Mouse (Mus musculus) megakaryocyte progenitor cell, adult 5-6 weeks (primary cell): Measurements from ENCODE around the gene Haao. TPM values are rescaled to one million over a fixed set of nuclear protein-coding genes. Genes with fewer than 3 reads are reported as not detected.
A peak's percentile ranks its signal among the peaks of the same experiment; 100 is the strongest.
"Not testable (repeated sequence)": the region's sequence is repeated elsewhere in the genome, so short reads cannot be mapped to it uniquely, and the experiment has no call there.

Source experiments
- ATAC-seq: replicated peaks from 2 replicates; pipeline ENCODE4 v1.8.0; 2016; ENCODE audit warnings: mild to moderate bottlenecking, moderate TSS enrichment, inconsistent platforms; ENCODE audit not compliant: poor library complexity
- total RNA-seq, 2 experiments: library from RNA; stranded (forward) in 1 of 2; stranded (reverse) in 1 of 2; fragments of 157-497, 149-512 nt in 1 of 2; fragments of 200-1000 nt in 1 of 2; gene quantifications; 2 replicates each; pipeline versions ENCODE4 v1.2.3 to v1.2.4; 2015 to 2017

Haao gene
- total RNA-seq, 2 experiments from 2014 or later = 22.2 to 34.9 TPM

DNA sequence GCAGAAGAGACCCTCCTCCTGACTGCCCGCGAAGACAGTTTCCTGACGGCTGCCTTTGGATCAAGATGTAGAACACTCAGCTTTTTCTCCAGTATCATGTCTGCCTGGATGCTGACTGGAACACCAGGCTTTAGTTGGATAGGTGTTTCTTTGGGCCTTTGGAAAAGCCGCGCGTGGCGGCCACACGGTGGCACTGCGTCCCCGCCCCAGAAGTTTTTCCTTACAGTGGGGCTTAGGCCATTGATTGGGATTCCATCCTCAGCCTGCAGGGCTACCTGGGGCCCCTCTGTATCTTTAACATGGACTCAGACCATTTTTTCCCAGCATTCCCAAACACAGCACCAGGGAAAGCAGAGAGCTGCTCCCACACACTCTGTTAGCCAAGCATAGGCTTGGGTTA, 18.8 kb upstream of the Haao start:
- peak; percentile 35 for ATAC-seq

DNA sequence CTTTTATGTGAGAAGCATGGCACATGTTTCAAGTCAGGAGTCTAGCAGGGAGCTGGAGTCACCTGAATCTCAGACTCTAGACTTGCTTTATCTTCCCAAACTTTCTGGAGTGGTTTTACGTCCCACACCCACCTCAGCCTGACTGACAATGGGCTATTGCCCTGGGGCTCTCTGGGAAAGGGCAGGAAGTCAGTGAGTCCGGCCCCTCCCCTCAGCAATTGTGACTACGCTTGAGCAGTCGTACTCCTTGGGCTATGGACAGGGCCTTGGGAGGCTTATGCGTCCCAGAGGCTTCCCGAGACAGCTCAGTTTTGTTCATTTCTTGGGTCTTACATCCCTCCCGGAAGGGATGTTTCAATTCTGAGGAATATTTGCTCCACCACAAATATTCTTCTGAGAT, 17.6 kb upstream of the Haao start:
- ATAC-seq = no peak

DNA sequence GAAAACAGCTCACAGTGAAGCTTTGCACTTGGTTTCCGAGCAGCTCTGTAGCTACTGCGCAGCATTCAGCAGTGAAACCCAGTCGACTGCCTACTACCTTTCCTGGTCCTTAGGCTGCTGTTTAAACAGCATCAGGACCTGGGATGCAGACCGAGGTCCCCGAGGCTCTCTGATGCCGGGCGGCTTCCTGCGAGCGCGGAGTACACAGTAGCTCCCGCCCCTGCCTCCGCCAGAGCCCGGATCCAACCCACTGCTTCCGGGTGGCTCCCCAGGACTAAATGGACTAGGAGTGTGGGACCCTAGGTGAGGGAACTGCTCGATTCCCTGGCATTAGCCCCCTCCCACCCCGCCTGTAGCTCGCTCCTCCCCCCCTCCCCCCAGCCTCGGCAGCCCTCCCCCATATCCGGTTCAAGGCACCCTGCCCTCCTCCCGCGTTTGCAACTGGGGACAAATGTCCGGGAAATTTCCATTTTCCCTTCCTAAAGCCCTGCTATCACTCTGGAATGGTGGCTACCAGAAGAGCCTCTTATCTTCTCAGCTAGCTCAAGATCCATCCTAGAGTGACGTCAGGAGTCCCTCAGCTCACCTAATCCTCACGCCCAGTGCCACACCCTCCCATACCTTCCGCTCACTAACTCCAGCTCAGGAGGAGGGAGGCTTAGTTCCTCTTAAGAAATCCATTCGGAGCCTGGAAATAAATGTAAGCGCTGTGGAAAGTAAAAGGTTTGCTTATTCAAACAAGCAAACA, 14.5 kb upstream of the Haao start:
- ATAC-seq = peak; percentile 35

DNA sequence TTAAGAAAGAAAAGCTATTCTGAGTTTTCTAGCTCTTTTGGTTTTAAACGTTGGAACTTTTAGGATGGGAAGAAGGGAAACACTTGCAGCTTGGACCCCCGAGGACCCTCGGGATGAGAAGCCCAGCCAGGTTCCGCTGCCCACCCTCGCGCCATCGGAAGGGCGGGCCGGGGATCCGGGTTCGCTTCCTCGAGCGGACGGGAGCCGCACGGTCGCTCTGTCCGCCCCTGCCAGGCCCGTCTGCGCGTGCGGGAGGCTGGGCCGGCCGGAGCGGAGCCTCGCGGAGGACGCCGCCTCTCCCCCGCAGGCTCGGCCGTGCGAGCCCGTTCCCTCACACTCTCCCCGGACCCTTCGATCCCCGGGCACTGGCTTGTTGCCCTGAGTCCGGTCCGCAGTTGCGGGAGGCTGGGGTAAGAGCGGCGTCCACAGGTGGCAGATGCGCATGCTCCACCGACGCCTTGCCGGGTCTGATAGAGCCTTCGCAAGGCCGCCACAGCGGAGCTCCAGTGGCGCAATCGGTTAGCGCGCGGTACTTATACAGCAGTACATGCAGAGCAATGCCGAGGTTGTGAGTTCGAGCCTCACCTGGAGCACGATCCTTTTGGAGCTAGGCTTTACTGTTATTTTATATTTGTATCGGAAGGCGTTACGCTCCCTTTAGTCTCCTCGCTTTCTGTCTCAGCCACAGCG, 13.8 kb upstream of the Haao start:
- peak; percentile 71 for ATAC-seq

DNA sequence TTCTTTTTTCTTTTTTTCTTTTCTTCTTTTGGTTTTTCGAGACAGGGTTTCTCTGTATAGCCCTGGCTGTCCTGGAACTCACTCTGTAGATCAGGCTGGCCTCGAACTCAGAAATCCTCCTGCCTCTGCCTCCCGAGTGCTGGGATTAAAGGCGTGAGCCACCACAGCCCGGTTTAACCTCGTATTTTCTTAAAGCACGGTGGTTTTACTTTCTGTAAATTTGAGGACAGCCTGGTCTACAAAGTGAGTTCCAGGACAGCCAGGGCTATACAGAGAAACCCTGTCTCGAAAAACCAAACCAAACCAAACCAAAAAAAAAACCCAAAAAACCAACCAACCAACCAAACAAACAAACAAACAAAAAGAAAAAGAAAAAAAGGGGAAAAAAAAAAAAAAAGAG, 13.2 kb upstream of the Haao start:
- not testable (repeated sequence) for ATAC-seq

DNA sequence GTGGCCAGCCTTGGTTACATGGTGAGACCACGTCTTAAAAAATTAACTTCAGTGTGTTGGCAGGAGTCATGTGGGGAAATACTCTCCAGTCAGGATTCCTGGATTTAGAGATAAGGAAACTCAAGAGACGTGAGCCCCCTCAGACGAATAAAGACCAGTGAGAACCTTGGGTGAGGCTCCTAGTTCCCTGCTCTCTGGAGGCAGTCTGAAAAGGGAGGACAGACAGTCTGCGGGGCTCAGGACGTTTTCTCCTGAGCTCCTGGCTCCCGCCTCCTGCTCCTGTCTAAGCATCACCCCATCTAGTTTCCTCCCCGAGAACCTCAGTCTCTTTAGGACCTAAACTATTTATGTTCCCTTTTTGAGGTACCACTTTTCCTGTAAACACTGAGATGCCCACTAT, 12.5 kb upstream of the Haao start:
- ATAC-seq = no peak

DNA sequence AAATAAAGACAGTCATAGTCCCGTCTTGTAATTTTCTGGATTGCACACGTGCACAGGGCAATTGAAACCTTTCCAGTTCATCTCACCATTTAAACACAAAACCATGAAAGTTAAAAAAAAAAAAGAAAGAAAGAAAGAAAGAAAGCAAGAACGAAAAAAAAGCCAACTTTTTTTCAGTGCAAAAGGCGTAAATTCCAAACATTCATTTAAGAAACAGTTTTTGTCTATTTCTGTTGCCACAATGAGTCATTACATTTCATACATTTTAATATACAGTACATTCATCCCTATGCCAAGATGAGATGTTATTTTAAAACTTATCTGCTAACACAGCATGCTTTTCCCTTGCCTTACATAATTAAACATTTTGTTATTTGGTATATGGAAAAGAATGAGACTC, 11.9 kb upstream of the Haao start:
- ATAC-seq = no peak

DNA sequence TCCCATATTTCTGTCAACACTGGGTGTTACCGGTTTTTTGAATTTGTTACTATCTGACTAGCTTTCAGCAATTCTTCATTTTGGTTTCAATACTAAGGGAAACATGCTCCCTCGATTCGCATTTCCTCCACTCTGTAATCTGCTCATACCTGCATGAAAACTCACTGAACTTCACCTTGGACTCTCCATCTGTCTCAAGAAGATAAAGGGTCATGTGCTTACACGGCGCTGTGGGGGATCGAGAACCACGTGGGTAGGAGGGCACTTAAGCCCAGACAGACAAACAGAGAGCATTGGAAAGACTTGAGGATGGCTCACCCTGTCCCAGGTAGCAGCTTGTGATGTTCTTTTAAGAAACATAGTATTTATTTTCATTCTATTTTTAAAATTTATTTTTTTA, 10.7 kb upstream of the Haao start:
- ATAC-seq = peak; percentile 45

DNA sequence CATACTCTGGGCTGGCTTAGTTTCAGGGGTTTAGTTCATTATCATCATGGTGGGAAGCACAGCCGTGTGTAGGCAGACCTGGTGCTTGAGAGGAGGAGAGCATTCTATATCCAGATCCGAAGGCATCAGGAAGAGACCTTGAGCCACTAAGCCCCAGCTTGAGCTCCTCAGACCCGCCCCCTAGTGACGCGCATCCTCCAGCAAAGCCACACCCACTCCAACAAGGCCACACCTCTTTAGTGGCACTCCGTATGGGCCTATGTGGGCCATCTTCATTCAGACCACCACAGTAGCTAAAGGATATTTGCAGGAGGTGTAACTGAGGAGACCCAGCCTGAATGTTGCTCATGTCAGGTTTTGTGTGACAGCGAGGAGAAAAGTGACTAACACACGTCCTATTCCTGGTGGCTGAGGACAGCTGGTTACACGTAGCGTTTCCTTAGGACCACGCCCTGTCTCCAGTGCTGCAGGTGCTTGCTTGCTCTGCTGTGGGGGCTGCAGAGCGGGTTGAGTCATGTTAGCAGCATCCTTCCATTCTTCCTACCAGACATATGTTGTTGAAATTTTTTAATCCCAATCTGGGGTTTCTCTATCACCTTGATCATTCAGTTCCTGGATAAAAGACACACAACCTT, 6.6 kb upstream of the Haao start:
- ATAC-seq = peak; percentile 69

DNA sequence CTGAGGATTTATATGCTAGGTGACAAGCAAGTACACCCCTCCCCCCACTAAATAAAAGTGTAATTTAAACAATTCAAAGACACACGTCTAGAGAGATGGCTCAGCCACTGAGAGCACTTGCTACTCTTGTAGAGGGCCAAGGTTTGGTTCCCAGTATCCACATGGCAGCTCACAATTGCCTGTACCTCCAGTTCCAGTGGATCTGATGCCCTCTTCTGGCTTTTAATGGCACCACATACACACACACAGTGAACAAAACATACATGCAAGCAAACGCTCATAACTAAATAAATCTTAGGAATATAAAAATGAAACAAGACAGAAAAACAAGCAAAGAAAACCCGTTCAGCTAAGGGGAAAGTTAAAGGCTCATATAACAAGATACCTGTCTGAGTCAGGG, 6.1 kb upstream of the Haao start:
- ATAC-seq = 0 out of 2 replicates have a peak, but pooled peaks have one; percentile 33

DNA sequence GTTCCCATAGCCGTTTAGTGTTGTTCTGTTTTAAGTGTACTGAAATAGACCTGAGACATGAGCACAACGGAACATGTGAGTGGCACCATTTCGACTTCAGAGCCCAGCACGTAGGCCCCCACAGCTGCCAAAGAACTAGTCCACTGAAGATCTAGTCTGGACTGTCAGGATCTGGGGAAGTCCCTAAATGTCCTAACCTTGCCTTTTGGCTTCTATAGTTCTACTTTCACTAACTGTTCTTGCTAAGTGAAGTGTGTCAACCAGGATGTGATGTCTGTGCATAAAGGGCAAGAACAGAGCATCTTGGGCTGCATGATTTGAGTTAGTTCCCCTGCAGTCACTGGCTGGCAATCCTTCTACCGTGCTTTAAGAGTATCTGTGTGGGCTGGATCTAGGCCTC, 3.1 kb upstream of the Haao start:
- ATAC-seq = no peak

DNA sequence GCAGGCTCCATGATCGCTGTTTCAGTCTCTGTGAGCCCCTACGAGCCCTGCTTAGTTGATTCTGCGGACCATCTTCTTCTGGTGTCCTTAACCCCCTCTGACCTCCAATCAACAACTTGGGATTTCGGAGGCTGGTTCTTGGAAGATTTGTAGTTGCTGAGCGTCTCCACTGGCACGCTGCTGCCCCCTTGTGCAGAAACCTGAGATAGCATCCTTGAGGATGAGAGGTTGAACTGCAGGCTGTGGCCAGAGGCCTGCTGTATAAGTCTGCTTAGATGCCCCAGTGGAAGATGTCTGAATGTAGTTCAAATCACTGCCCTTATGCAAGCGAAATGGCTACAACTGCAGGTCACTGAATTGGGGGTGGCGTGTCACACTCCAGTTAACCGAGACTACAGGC, 2.7 kb upstream of the Haao start:
- peak; percentile 64 for ATAC-seq

DNA sequence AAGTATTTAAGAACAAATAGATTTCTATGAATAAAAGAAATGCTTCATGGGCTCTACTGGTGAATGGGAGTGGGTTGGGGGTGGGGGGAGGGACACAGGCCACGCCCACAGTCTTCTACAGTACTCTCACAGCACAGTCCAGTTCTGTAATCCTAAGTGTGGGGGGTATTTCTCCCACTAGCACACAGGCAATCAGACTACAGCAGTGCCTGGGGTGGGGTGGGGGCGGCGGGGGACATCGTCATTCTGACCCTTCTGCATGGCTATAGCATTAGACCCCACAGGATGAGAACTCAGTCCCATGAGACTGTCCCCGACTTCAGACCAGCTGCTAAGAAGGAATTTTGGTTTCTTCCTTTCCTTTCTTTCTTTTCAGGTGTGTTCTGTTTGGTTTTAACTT, 2.0 kb upstream of the Haao start:
- ATAC-seq = no peak

DNA sequence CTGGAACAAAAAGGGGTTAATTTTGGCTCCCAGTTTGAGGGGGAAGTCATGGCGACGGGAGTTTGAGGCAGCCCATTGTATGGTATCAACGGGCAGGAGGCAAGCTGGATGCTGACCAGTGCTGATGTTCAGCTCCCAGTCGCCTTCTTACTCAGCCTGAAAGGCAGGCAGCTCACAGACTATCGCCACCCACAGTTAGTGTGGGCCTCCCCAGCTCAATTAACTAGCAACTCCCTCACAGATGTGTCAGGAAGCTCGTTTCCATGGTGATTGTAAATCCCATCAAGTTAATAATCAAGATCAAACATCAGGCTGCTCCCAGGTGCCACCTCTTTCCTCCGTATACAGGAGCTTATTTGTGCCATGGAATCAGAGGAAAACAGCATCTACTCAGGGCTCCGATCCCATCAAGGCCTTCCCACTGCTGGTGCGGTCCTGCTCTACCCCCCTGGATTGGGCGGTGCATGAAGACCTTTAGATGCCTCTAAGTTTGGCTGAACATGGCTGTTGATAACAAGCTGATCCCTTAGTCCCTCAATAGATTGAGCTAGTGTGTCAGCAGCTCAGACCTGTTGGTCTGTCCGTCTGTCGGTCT, 1.4 kb upstream of the Haao start:
- no peak for ATAC-seq

DNA sequence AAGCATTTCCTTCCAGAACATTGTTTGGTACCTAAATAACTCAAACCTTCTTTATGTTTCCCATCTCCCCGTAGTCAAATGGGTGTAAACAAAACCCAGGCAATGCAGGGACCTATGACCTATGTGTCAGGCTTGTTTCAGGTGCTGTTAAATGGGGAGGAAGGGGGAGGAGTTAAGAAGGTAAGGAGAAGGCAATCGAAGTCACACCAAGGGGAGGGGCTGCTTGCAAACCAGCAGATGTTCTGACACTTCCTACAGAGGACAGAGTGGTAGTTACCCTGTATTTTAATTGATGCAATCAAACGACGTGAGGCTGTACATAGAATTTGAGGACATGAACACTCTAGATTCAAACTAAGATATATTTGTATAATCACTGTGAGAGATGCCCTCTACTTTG, 719 bp upstream of the Haao start:
- ATAC-seq = no peak

DNA sequence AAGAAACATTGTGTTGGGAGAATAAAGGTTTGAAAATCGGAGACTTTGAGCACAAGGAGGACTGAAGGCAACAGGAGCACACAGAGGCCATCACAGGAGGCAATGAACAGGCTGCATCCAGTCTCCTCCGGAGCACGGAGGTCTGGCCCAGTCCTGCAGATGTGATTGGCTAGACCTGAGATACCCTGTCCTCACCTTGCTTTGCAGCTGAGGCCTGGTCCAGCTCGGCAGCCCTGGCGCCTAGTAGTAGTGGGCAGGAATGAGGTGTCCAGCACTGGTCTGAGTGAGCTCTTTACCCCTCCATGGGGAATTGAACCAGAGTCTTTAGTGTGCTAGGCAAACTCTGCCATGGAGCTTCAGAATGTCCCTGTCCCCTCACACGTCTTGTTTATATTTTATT, 663 bp downstream of the Haao start:
- ATAC-seq = no peak

DNA sequence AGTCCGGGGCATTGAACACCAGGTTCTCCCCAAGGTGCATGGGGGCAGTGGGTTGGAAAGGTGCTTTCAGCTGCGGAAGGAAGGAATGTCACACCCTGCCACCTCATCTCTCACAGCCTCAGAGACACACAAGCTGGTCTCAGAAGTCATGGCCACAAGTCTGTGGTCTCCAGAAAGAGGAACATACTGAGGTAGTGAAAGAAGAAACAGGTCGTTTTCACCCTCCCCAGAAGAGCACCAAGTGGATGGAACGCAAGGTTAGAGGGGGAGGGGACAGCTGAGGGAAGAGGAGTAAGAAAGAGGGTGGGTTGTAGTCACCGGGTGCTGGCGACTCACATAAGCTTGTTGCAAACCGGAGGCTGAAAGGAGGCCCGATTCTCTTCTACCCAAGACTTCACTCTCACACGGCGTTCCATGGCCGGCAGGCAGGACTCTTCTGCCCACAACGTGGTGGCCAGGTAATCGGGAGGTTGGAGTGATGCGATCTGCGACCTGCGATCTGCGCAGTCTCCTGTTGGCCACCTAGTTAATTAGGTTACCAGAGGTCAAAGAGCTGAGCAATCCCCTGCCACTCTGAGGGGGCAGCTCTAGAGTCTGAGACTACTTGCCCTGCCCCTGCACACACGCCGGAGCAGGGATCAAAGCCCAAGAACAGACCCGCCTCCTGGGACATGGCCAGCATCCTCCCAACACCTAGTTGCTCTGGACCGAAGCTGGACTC, 1.3 kb downstream of the Haao start:
- peak; percentile 72 for ATAC-seq

DNA sequence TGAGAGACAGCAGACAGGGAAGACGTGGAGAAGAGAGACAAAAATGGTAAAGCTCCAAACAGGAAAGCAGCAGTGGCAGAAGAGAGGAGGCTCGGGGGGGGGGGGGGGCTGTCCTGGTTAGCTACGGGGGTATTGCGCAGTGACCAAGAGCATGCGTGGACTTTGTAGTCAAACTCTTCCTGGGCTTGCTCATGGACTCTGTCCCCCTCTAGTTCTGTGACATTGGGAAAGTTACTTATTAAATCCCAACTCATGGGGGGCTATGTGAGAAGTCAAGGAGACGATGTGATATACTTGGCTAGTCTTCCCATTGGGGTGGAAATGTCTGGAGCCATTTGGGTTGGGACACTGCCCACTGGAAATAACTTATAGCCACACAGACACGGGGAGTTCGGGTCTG, 2.2 kb downstream of the Haao start:
- no peak for ATAC-seq

DNA sequence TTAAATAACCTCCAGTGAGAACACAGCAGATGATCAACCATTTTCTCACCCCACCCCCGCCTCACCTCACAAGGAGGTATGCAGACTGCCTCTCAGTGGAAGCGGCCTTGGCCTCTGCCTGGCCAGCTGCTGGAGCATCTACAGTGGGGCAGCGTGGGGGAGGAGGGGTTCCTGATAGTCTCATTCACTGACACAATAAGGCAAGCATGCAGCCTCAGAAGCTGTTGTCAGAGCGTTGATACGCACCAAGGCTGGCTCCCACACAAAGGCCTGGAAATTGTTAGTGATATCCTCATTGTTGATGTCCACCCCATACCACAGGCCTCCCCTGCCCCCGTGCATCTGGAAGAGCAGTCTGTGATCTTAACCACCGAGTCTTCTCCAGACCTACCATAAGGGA, 4.0 kb downstream of the Haao start:
- no peak for ATAC-seq

DNA sequence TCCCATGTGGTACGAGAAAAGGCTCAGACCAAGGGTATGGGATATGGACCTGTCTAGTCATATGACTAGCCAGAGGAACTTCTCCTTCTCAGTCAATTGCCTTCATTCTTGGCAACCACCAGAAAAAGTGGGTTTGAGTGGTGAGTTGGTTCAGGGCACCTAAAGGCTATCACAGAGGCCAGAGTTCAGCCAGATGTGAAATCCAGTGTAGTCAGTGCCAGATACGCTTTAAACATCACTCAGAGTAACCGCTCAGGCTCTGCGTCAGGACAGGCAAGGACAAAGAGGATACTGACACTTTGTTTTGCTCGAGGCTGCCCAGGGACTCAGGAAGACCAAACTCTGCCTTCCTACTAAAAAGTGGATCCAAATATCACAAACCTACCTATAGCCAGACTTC, 6.8 kb downstream of the Haao start:
- ATAC-seq = no peak

DNA sequence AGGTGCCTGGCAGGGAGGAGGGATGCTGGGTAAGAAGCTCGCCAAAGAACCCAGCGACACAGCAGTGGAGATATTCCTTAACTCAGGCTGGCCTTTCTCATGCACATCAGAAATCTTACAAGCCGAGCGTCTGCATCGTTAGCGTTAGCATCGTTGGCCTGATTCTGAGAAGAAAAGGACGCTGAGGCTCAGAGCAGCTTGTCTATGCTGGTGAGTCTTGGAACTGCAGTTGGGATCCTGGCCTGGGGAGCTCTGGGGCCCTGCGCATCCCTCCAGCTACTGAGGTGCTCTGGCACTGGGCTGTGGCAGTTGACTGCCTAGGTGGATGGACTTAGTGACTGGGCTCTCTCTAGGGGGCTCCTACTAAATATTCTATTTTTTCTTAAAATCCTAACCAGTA, 8.6 kb downstream of the Haao start:
- ATAC-seq = peak; percentile 46; the same call in 1 of the 2 replicates
